Mouse (Mus musculus): ENCODE results near the gene Ifi213. TPM values are rescaled to one million over a fixed set of nuclear protein-coding genes. Genes with fewer than 3 reads are reported as not detected.
"Not testable (repeated sequence)": the region's sequence is repeated elsewhere in the genome, so short reads cannot be mapped to it uniquely, and the experiment has no call there.

Gene Ifi213
- polyA plus RNA-seq (2015; fragmentation: Nextera tagmentation; extraction: Ambion mirVana): not detected in 2 replicates

DNA sequence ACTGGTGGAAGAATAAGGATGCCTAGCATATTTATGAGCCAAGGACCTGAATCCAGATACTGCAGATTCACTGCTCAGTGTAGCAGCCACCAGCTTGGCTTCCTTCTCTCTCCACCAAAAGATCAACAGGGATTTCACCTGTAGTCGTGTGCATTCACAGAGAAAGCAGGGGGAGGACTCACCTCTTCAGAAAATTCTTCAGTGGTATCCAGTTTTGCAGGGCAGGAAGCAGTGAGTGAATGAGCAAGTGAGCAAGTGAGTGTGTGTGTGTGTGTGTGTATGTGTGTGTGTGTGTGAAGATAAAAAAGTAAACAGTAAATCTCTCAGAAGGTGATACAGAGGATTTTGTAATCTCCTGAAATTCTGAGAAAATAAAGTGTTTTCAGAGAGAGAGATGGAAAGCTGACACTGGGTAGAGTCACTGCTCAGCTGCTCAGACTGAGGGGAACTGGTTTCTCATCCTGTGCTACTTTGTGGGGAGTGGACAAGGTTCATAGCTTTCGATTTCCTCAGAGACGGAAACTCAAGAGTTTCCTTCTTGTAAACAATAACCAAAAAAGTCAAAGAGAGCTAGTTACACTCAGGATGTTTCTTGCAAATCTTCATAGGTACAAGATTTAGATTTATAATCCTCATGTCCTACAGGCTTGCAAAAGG, at the start of gene Ifi213:
Gene Ifi213, minus strand, starts transcription at position 437 of the 657 bp plus-strand sequence.
- WGBS: 81% methylated on average over 3 of the region's 3 CpGs
- ATAC-seq (ENCODE audit: low FRiP score); H3K4me3 ChIP-seq; H3K4me1 ChIP-seq (replicated peaks); H3K27me3 ChIP-seq; H3K9me3 ChIP-seq; H3K27ac ChIP-seq; H3K36me3 ChIP-seq; H3K9ac ChIP-seq; H3K4me2 ChIP-seq: not testable (repeated sequence)

DNA sequence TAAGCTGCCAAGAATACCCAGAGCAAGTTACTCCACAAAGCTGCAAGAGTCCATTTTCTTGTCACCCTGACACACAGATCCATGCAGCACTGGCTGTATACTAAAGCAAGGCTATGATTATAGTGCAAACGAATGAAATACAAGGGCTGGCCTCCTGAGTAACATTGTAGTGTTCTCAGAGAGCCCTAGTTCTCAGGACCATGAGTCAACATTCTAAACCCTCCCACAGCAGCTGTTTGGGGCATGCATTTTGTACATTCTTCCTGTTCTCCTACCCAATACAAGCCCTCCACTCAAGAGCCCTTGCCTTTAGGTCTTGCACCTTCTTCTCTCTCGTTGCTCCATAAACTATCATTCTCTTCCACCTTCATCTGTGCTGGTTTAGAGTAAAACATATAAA, 46.3 kb upstream of the Ifi213 start:
- Histone ChIP-seq H3K4me3 (no peak overlapping the region), H3K9ac (no peak overlapping the region), H3K27ac (no peak overlapping the region), H3K36me3 (no peaks in the 10 kb centered on the region), H3K9me3 (no peaks in the 10 kb centered on the region), H3K4me1 (replicated peaks) (no peaks in the 10 kb centered on the region), H3K4me2 (no peak overlapping the region), H3K27me3 (no peaks in the 10 kb centered on the region)
- 81% methylated on average over 2 of the region's 2 CpGs for WGBS
- ATAC-seq (ENCODE audit: low FRiP score): no peak

DNA sequence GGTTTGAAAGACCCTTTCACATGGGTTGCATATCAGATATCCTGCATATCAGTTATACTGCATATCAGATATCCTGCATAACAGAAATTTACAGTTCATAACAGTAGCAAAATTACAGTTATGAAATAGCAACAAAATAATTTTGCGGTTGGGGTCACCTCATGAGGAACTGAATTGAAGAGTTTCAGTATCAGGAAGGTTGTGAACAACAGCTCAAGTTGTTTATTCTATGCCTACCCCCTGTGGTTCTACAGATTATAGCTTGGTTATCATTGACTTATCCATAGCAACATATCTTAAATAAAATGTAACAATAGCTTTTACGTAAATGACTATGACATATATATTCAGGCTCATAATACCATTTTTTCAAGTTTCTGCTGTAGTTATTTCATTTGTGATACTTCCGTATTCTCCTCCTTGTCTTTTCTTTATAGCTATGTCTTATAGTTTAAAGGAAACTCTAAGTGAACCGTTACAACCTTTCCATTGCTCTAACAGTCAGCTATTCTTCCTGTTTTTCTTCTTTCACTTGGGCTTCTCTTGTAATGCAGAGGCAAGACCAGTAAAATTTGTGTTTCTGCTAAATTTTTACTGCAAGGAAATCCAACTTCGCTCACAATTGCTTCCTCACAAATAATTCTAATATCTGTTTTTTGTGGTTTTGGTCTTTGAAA, 35.0 kb upstream of the Ifi213 start:
- no peak overlapping the region for H3K4me3 ChIP-seq
- no peaks in the 10 kb centered on the region for H3K4me1 ChIP-seq (replicated peaks)
- no peaks in the 10 kb centered on the region for H3K27me3 ChIP-seq
- 88% methylated on average over 5 of the region's 5 CpGs for WGBS
- H3K9ac ChIP-seq: no peak overlapping the region
- H3K4me2 ChIP-seq: no peak overlapping the region
- H3K27ac ChIP-seq: no peak overlapping the region
- no peaks in the 10 kb centered on the region for H3K9me3 ChIP-seq
- H3K36me3 ChIP-seq: no peaks in the 10 kb centered on the region
- ATAC-seq (ENCODE audit: low FRiP score): no peak

DNA sequence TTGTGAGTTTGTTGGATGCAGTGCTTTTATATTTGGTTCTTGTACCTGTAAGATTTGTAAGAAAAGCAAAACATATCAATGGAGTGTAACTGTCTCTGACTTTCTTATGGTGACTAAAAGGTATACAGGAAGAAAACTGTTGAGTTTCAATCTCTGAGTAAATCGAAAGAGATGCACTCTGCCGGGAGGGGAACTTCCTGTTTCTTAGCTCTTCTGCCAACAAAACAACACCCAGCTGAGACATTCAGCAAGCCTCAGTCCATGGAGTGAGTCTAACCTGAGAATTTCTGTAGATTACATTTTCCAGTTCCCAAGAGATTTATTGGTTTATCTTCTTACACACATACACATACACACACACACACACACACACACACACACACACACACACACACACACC, 31.5 kb upstream of the Ifi213 start, which contains the start of gene Ifi209:
Gene Ifi209, plus strand, starts transcription at position 296 of the 400 bp plus-strand sequence.
- H3K27ac ChIP-seq; H3K4me1 ChIP-seq (replicated peaks); H3K9me3 ChIP-seq; H3K36me3 ChIP-seq; H3K27me3 ChIP-seq; ATAC-seq (ENCODE audit: low FRiP score); H3K9ac ChIP-seq; H3K4me2 ChIP-seq; H3K4me3 ChIP-seq: not testable (repeated sequence)
- 95% methylated on average over 2 of the region's 2 CpGs for WGBS

DNA sequence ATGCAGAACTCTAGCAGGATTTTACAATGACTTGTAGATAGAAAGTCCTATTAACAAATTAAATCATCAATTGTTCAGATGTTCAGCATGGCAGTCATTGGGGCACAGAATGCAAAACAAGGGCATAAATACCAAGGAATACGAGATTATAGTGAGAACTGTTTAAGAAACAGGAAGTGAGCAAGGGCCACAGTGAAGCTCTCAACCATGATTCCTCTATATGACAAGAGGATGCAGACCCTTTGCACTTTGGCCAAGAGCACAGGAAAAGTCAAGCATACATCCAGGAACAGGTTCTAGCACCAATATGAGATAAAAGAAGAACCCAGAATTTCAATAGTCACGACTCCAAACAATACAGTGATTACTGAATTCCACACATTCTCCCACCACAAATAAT, 27.6 kb upstream of the Ifi213 start:
- Histone ChIP-seq H3K9me3 (no peaks in the 10 kb centered on the region), H3K4me1 (replicated peaks) (no peaks in the 10 kb centered on the region), H3K27me3 (no peaks in the 10 kb centered on the region), H3K9ac (no peak overlapping the region), H3K4me3 (no peak overlapping the region), H3K36me3 (no peaks in the 10 kb centered on the region), H3K4me2 (no peak overlapping the region), H3K27ac (no peak overlapping the region)
- 78% methylated on average over 2 of the region's 2 CpGs for WGBS
- ATAC-seq (ENCODE audit: low FRiP score): no peak

DNA sequence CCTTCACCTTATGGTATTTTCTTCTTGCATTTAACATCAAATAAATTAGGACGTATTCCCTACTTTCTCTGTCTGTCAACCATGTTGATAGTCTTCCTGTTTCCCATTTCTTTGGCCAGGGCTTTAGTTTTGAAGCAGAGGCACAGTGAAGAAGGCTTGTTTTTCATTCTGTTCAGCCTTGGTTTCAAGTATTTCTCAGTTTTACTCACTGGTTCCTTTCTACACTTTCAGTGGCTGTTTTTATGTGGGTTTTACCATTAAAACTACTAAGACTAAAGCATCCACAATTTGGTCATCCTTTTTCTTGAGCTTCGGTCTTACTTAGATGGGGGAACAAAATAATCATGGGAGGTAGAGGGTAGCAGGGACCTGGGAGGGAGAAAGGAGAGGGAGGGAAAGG, 25.0 kb upstream of the Ifi213 start:
- WGBS: 82% methylated on average over 2 of the region's 2 CpGs
- ATAC-seq (ENCODE audit: low FRiP score): no peak
- H3K4me1 ChIP-seq (replicated peaks): no peaks in the 10 kb centered on the region

DNA sequence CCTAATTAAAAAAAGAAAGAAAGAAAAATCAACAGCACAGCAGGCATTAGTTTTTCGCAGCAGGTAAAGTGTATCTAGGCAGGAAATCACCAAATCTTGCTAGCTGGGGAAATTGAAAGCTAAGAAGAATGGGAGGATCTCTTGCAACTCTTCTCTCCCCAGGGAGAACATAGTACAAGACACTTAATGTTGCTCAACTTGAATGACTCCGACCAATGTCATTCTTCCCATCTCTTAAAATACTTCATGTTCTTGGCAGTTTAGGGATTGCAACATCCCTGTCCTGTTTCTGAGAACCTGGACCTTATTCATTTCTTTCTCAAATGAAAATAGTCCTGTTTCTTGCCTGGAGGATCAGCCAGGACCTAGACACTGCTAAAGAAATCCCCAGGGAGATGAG, 23.1 kb upstream of the Ifi213 start:
- not testable (repeated sequence) for H3K9ac ChIP-seq; H3K36me3 ChIP-seq; H3K9me3 ChIP-seq; H3K27ac ChIP-seq; H3K4me1 ChIP-seq (replicated peaks); H3K4me3 ChIP-seq; ATAC-seq (ENCODE audit: low FRiP score); H3K27me3 ChIP-seq; H3K4me2 ChIP-seq
- 88% methylated on average over 2 of the region's 2 CpGs for WGBS

More for the DNA sequence above, 25.0 kb upstream of the Ifi213 start:
- no peak overlapping the region for H3K4me2 ChIP-seq
- no peak overlapping the region for H3K4me3 ChIP-seq
- no peaks in the 10 kb centered on the region for H3K27me3 ChIP-seq
- no peaks in the 10 kb centered on the region for H3K9me3 ChIP-seq
- H3K27ac ChIP-seq: no peak overlapping the region
- no peak overlapping the region for H3K9ac ChIP-seq
- H3K36me3 ChIP-seq: no peaks in the 10 kb centered on the region

DNA sequence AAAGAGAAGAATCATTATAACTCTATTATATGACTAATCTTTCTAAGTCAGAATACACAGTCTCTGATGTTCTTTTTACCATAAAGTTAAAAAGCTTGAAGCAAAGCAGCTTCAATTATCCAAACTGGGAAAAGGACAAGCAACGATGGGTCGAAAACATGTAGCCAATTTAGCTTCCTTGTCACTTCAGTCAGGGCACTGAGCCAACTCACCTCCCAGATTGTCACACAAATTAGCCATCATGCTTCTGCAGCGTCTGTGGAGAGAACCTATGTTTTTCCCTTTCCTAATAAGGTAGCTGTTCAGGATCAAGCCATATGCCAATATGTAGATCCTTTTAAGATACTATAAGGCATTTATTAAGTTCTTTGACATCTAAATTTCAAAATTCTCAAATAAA, 11.2 kb upstream of the Ifi213 start:
- H3K9me3 ChIP-seq; H3K36me3 ChIP-seq; H3K4me2 ChIP-seq; H3K4me1 ChIP-seq (replicated peaks); ATAC-seq (ENCODE audit: low FRiP score); H3K9ac ChIP-seq; H3K27me3 ChIP-seq; H3K27ac ChIP-seq; H3K4me3 ChIP-seq: not testable (repeated sequence)
- WGBS: 78% methylated on average over 3 of the region's 3 CpGs

DNA sequence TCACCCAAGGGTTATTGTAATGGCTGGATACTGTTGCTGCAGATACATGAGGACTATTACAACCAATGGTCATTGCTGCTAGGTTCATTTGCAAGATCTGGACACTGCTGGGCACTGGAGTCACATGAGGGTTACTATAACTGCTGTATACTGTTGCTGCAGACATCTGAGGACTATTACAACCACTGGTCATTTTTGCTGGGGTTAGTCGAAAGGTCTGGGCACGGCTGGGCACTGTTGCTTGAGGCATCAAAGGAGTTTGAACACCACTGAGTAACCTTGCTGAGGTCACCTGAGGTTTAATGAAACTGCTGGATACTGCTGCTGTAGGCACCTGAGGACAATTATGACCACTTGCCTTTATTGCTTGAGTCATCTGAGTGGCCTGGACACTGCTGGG, 9.4 kb downstream of the Ifi213 start:
- not testable (repeated sequence) for H3K4me3 ChIP-seq; H3K36me3 ChIP-seq; H3K9me3 ChIP-seq; H3K27me3 ChIP-seq; H3K27ac ChIP-seq; ATAC-seq (ENCODE audit: low FRiP score); H3K4me1 ChIP-seq (replicated peaks); H3K4me2 ChIP-seq; H3K9ac ChIP-seq
- 99% methylated on average over 2 of the region's 2 CpGs for WGBS

DNA sequence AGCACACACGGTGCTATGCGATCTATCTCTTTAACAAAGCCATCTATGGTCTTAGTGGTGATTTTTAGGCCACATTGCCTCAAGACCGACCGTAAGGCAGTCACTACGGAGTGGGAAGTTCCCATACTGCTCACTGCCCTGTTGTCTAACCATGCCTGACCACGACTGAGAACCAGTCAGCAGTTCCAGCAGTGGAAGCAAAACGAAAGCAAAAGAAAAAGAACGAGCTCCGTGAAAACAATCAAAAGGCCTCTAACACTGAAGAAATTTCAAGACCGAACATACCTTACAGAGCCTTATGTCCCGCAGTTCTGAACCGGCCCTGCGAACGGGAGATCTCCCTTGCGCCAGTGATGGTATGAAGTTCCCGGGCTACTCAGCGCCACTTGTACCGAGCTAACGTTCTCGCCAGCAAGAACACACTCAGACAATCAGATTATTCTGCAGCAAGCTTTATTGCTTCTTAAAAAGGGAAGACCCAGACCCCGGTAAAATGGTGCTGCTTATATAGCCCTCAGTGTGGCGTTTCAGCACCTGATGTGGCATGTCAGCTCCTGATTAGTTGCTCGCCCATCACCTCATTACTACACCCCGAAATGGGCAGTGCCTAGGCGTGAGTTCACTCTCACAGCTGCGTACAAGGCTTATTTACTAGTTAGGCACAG, 19.0 kb downstream of the Ifi213 start:
- H3K9ac ChIP-seq: no peak overlapping the region
- no peaks in the 10 kb centered on the region for H3K27me3 ChIP-seq
- no peak overlapping the region for H3K4me3 ChIP-seq
- no peaks in the 10 kb centered on the region for H3K36me3 ChIP-seq
- peaks cover 28% of the 10 kb centered on the region for H3K9me3 ChIP-seq
- no peaks in the 10 kb centered on the region for H3K4me1 ChIP-seq (replicated peaks)
- H3K4me2 ChIP-seq: no peak overlapping the region
- H3K27ac ChIP-seq: no peak overlapping the region
- ATAC-seq (ENCODE audit: low FRiP score): no peak
- WGBS: 92% methylated on average over 26 of the region's 26 CpGs

DNA sequence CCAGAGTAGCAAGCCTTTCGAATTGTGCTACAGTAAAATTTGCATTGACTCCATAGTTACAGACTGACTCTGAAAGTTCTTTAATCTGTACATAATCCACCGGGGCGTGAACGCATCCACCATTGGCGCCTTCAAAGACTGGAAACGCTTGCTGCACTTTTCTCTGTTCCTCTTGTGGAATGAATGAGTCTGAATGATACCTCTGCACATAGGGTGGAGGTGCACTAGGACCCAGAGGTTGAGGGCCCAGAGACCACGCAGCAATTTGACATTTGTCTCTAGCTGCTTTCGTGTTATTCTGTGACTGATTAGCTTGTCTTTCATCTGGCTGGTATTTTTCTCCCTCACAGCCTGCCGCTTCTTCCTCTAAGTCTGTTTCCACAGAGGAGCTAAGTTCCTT, 20.0 kb downstream of the Ifi213 start:
- 92% methylated on average over 9 of the region's 9 CpGs for WGBS
- no peak overlapping the region for H3K27ac ChIP-seq
- ATAC-seq (ENCODE audit: low FRiP score): no peak
- H3K27me3 ChIP-seq: no peaks in the 10 kb centered on the region
- no peak overlapping the region for H3K4me3 ChIP-seq
- no peak overlapping the region for H3K9ac ChIP-seq
- H3K4me2 ChIP-seq: no peak overlapping the region
- no peaks in the 10 kb centered on the region for H3K4me1 ChIP-seq (replicated peaks)
- H3K36me3 ChIP-seq: no peaks in the 10 kb centered on the region
- peaks cover 28% of the 10 kb centered on the region for H3K9me3 ChIP-seq

DNA sequence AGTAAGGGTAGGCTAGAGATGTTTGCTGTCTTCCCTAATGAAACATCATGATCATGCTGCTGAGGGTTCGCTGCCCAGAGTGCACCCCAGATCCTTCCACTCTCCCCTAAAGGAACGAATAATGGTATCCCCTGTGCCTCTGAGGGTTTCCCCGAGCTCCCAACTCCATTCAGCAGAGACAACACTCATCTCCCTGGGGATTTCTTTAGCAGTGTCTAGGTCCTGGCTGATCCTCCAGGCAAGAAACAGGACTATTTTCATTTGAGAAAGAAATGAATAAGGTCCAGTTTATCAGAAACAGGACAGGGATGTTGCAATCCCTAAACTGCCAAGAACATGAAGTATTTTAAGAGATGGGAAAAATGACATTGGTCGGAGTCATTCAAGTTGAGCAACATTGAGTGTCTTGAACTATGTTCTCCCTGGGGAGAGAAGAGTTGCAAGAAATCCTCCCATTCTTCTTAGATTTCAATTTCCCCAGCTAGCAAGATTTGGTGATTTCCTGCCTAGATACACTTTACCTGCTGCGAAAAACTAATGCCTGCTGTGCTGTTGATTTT, 48.5 kb downstream of the Ifi213 start:
- H3K9ac ChIP-seq; H3K4me2 ChIP-seq; H3K36me3 ChIP-seq; ATAC-seq (ENCODE audit: low FRiP score); H3K27ac ChIP-seq; H3K9me3 ChIP-seq; H3K27me3 ChIP-seq; H3K4me3 ChIP-seq; H3K4me1 ChIP-seq (replicated peaks): not testable (repeated sequence)
- WGBS: 84% methylated on average over 5 of the region's 5 CpGs

Measured in hindbrain, embryonic 13.5 days (tissue).